Mouse (Mus musculus): ENCODE measurements at regions not wholly inside any gene's neighbourhood (a gene's known extent, or its start where the extent isn't known, plus 50 kb on each side); places are given as distances from the start of the nearest gene placed in this dataset.
A peak's percentile ranks its signal among the peaks of the same experiment; 100 is the strongest.

- DNase-seq (ENCODE audit: low spot score) = no peak
Observed at GRCm38 (mm10) chr15:87369836-87370235, 174.3 kb upstream of the Fam19a5 start.

GRCm38 (mm10) chr15:87370761-87371160, 173.3 kb upstream of the Fam19a5 start:
- no peak for DNase-seq (ENCODE audit: low spot score)

GRCm38 (mm10) chr15:87374670-87375069, 169.4 kb upstream of the Fam19a5 start:
- DNase-seq (ENCODE audit: low spot score) = no peak

GRCm38 (mm10) chr15:87375596-87376194, 168.4 kb upstream of the Fam19a5 start:
- DNase-seq (ENCODE audit: low spot score) = no peak

GRCm38 (mm10) chr15:87383551-87384265, 160.4 kb upstream of the Fam19a5 start:
- DNase-seq (ENCODE audit: low spot score) = no peak

GRCm38 (mm10) chr15:87384279-87385066, 159.6 kb upstream of the Fam19a5 start:
- no peak for DNase-seq (ENCODE audit: low spot score)

- no peak for DNase-seq (ENCODE audit: low spot score)
Observed at GRCm38 (mm10) chr15:87386513-87386983, 157.6 kb upstream of the Fam19a5 start.

GRCm38 (mm10) chr15:87391395-87391794, 152.7 kb upstream of the Fam19a5 start:
- no peak for DNase-seq (ENCODE audit: low spot score)

- no peak for DNase-seq (ENCODE audit: low spot score)
Observed at GRCm38 (mm10) chr15:87398396-87398795, 145.7 kb upstream of the Fam19a5 start.

- DNase-seq (ENCODE audit: low spot score) = no peak
Observed at GRCm38 (mm10) chr15:87405689-87406088, 138.4 kb upstream of the Fam19a5 start.

- no peak for DNase-seq (ENCODE audit: low spot score)
Observed at GRCm38 (mm10) chr15:87411978-87412377, 132.1 kb upstream of the Fam19a5 start.

- no peak for DNase-seq (ENCODE audit: low spot score)
Observed at GRCm38 (mm10) chr15:87415996-87416395, 128.1 kb upstream of the Fam19a5 start.

GRCm38 (mm10) chr15:87421743-87422142, 122.4 kb upstream of the Fam19a5 start:
- DNase-seq (ENCODE audit: low spot score) = peak; percentile 16

GRCm38 (mm10) chr15:87433306-87433705, 110.8 kb upstream of the Fam19a5 start:
- DNase-seq (ENCODE audit: low spot score) = no peak

- no peak for DNase-seq (ENCODE audit: low spot score)
Observed at GRCm38 (mm10) chr15:87433901-87434300, 110.2 kb upstream of the Fam19a5 start.

- no peak for DNase-seq (ENCODE audit: low spot score)
Observed at GRCm38 (mm10) chr15:87435566-87435965, 108.5 kb upstream of the Fam19a5 start.

GRCm38 (mm10) chr15:87437611-87438010, 106.5 kb upstream of the Fam19a5 start:
- no peak for DNase-seq (ENCODE audit: low spot score)

GRCm38 (mm10) chr15:87458932-87459331, 85.2 kb upstream of the Fam19a5 start:
- DNase-seq (ENCODE audit: low spot score) = no peak

GRCm38 (mm10) chr15:87476247-87476646, 67.9 kb upstream of the Fam19a5 start:
- DNase-seq (ENCODE audit: low spot score) = no peak

GRCm38 (mm10) chr15:87476862-87477490, 67.1 kb upstream of the Fam19a5 start:
- no peak for DNase-seq (ENCODE audit: low spot score)

- no peak for DNase-seq (ENCODE audit: low spot score)
Observed at GRCm38 (mm10) chr15:87480758-87481157, 63.3 kb upstream of the Fam19a5 start.
